Mouse (Mus musculus) kidney, embryonic 16.5 days (tissue): ENCODE results near the gene Car8. TPM values are rescaled to one million over a fixed set of nuclear protein-coding genes. Genes with fewer than 3 reads are reported as not detected.
A peak's percentile ranks its signal among the peaks of the same experiment; 100 is the strongest.
"Not testable (repeated sequence)": the region's sequence is repeated elsewhere in the genome, so short reads cannot be mapped to it uniquely, and the experiment has no call there.

ENCODE experiments used
- ATAC-seq: fragments of 200-750 bp; cut with Nextera tagmentation; 2 replicates; pipeline ENCODE4 v1.8.0; 2017; ENCODE audit warnings: moderate TSS enrichment; ENCODE audit not compliant: low FRiP score, low TSS enrichment
- H3K27ac ChIP-seq: fragments of 300-500 bp; sonication (generic); 2 replicates; pipeline ENCODE4 v1.5.1; 2014; ENCODE audit warnings: low read length
- H3K27me3 ChIP-seq: fragments of 300-500 bp; sonication (generic); 2 replicates; pipeline ENCODE4 v1.6.1; 2014; ENCODE audit warnings: low read length, control low read depth, mixed read lengths; ENCODE audit not compliant: insufficient read depth
- H3K36me3 ChIP-seq: fragments of 300-500 bp; sonication (generic); 2 replicates; pipeline ENCODE4 v1.6.1; 2014; ENCODE audit warnings: low read length, control low read depth, mixed read lengths; ENCODE audit not compliant: insufficient read depth
- H3K4me1 ChIP-seq: fragments of 300-500 bp; sonication (generic); 2 replicates; pipeline ENCODE4 v1.6.1; 2014; ENCODE audit warnings: low read length, control low read depth, mixed read lengths; ENCODE audit not compliant: insufficient read depth
- H3K4me2 ChIP-seq: fragments of 300-500 bp; sonication (generic); replicated peaks from 2 replicates; pipeline ENCODE4 v1.6.1; 2014; ENCODE audit warnings: low read depth, low read length
- H3K4me3 ChIP-seq: fragments of 300-500 bp; sonication (generic); 2 replicates; pipeline ENCODE4 v1.5.1; 2014; ENCODE audit warnings: mild to moderate bottlenecking, low read length
- H3K9ac ChIP-seq: fragments of 300-500 bp; sonication (generic); replicated peaks from 2 replicates; pipeline ENCODE4 v1.6.1; 2014; ENCODE audit warnings: low read length
- H3K9me3 ChIP-seq: fragments of 300-500 bp; sonication (generic); 2 replicates; pipeline ENCODE4 v1.6.1; 2016; ENCODE audit warnings: low read length, control low read depth
- WGBS: fragments of 180-500 bp; shearing (Covaris S2); extraction: QIAGEN DNeasy Blood & Tissue Kit; methylation state at CpG from one replicate; pipeline ENCODE4 v1.1.7; 2014; 5-methylcytosine and 5-hydroxymethylcytosine counted together
- polyA plus RNA-seq: library from polyadenylated mRNA; unstranded; fragments of >200 nt; fragmentation: Nextera tagmentation; extraction: Ambion mirVana; gene quantifications from 2 replicates; pipeline ENCODE4 v1.2.1, GENCODE M21; 2015

Car8 gene
- polyA plus RNA-seq, 1 experiment from 2014 or later, result 13.3 TPM

GRCm38 (mm10) chr4:8154589-8155198 is 84.1 kb downstream of the Car8 start:
- no peak overlapping the region for H3K9ac ChIP-seq
- no peak overlapping the region for H3K4me3 ChIP-seq
- H3K27ac ChIP-seq, result no peak overlapping the region
- H3K4me1 ChIP-seq, result no peaks in the 10 kb centered on the region
- H3K4me2 ChIP-seq, result no peak overlapping the region
- H3K9me3 ChIP-seq, result no peaks in the 10 kb centered on the region
- no peaks in the 10 kb centered on the region for H3K27me3 ChIP-seq
- peak; percentile 90 for ATAC-seq
- H3K36me3 ChIP-seq, result no peaks in the 10 kb centered on the region
- WGBS, result 72% methylated on average over 6 of the region's 6 CpGs

DNA sequence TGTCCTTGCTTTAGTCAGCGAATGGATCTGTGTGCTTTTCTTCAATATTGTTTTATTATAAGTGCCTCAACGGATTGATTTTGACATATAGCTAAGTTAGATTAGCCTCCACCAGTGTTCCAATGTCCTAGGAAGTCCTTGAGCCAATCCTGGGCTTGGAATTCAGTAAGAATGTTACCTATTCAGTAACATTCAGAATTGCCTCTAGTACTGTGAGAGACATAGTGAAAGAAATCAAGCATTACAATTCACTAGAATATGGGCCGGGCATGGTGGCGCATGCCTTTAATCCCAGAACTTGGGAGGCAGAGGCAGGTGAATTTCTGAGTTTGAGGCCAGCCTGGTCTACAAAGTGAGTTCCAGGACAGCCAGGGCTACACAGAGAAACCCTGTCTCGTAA is 84.9 kb downstream of the Car8 start:
- H3K4me2 ChIP-seq, H3K4me1 ChIP-seq, H3K9ac ChIP-seq, H3K36me3 ChIP-seq, H3K9me3 ChIP-seq, H3K27ac ChIP-seq, ATAC-seq, H3K27me3 ChIP-seq, H3K4me3 ChIP-seq: not testable (repeated sequence)
- WGBS, result 89% methylated on average over 5 of the region's 5 CpGs

DNA sequence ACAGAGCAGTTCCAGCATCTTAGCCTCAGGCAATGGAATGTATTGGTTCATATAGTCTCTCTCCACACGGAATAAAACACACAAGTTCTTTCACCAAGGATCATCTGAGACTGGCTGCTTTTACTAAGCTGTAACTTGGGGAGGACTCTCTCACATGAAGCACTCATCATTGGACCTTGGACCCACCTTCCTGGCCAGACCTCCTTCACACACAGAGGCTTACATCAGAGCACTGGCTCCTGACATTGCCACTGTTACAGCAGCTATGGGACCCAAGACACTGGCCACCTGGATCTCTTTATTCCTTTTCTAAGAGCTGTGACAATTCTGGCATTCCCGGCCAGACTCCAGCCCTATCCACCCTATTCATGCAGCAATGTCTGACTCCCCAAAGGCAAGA is 101.4 kb downstream of the Car8 start:
- 81% methylated on average over 2 of the region's 2 CpGs for WGBS
- no peaks in the 10 kb centered on the region for H3K27me3 ChIP-seq
- no peak overlapping the region for H3K4me2 ChIP-seq
- no peaks in the 10 kb centered on the region for H3K4me1 ChIP-seq
- no peak for ATAC-seq
- no peak overlapping the region for H3K27ac ChIP-seq
- no peak overlapping the region for H3K4me3 ChIP-seq
- H3K36me3 ChIP-seq, result no peaks in the 10 kb centered on the region
- H3K9me3 ChIP-seq, result no peaks in the 10 kb centered on the region
- no peak overlapping the region for H3K9ac ChIP-seq

GRCm38 (mm10) chr4:8132024-8132423 is 106.8 kb downstream of the Car8 start:
- no peaks in the 10 kb centered on the region for H3K9me3 ChIP-seq
- H3K9ac ChIP-seq, result no peak overlapping the region
- ATAC-seq, result no peak
- H3K27ac ChIP-seq, result no peak overlapping the region
- H3K4me3 ChIP-seq, result no peak overlapping the region
- no peaks in the 10 kb centered on the region for H3K36me3 ChIP-seq
- no peak overlapping the region for H3K4me2 ChIP-seq
- no peaks in the 10 kb centered on the region for H3K4me1 ChIP-seq
- no peaks in the 10 kb centered on the region for H3K27me3 ChIP-seq
- 98% methylated on average over 2 of the region's 2 CpGs for WGBS

DNA sequence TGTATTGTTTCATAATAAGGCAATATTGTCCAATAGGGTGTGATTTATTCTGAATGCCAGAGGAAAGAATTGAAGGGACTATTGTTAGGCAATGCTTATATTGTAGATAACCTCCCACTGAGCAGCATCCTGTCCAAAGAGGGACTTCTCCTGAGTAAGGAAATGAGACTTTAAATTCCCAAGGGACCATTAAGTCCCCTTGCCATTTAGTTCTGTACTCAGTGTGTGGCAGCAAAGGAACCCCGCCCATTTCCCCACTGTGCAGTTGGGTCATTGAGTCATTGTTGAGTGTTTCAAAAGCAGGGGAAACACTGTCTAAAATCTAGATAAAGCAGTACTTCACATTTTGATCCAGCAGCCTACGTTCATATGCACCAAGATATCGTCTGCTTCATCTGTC is 125.3 kb downstream of the Car8 start:
- Histone ChIP-seq H3K4me3 (no peak overlapping the region), H3K9ac (no peak overlapping the region), H3K4me2 (no peak overlapping the region), H3K4me1 (no peaks in the 10 kb centered on the region), H3K27ac (no peak overlapping the region), H3K9me3 (no peaks in the 10 kb centered on the region), H3K36me3 (no peaks in the 10 kb centered on the region), H3K27me3 (no peaks in the 10 kb centered on the region)
- WGBS, result 78% methylated on average over 3 of the region's 3 CpGs
- ATAC-seq, result no peak

- no peak overlapping the region for H3K27ac ChIP-seq
- no peaks in the 10 kb centered on the region for H3K36me3 ChIP-seq
- no peaks in the 10 kb centered on the region for H3K27me3 ChIP-seq
- no peaks in the 10 kb centered on the region for H3K9me3 ChIP-seq
- ATAC-seq, result no peak
- H3K4me2 ChIP-seq, result no peak overlapping the region
- 87% methylated on average over 3 of the region's 3 CpGs for WGBS
- H3K4me1 ChIP-seq, result no peaks in the 10 kb centered on the region
- no peak overlapping the region for H3K4me3 ChIP-seq
- no peak overlapping the region for H3K9ac ChIP-seq
These were observed 127.0 kb downstream of the Car8 start for GRCm38 (mm10) chr4:8111891-8112290.

DNA sequence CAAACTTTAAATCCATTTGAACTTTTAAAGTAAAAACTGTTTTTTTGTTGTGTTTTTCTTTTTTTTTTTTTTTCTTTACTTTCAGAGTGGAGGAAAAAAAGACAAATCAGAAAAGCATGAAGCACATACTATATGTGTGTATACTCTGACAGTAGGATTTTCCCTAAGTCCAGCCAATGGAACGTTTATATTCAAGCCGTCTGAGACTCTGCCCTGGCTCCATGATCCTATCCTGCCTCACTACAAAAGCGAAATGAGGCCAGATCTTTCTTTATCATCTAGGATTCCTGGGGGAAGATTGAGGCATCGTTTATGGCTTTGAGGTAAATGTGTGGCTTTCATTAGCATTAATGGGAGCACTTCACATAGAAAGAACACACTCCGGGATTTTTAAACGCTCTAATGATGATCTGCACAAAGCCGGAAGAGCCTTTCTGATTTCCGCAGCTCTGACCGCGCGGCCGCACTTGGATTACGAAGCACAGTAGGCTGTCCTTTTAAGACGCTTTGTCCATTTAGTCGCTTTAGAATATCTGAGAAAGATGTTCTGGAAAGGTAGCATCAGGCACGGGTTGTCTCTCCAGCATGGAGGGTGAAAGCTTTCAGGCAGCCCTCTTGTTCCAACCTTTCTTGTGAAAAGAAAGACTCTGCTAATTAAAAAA is 128.8 kb downstream of the Car8 start:
- H3K9ac ChIP-seq, result no peak overlapping the region
- no peaks in the 10 kb centered on the region for H3K9me3 ChIP-seq
- H3K4me1 ChIP-seq, result no peaks in the 10 kb centered on the region
- 92% methylated on average over 16 of the region's 16 CpGs for WGBS
- H3K4me3 ChIP-seq, result no peak overlapping the region
- H3K27ac ChIP-seq, result no peak overlapping the region
- H3K4me2 ChIP-seq, result no peak overlapping the region
- no peaks in the 10 kb centered on the region for H3K36me3 ChIP-seq
- ATAC-seq, result no peak
- no peaks in the 10 kb centered on the region for H3K27me3 ChIP-seq

- H3K36me3 ChIP-seq, result no peaks in the 10 kb centered on the region
- no peak for ATAC-seq
- H3K27ac ChIP-seq, result no peak overlapping the region
- H3K9me3 ChIP-seq, result no peaks in the 10 kb centered on the region
- H3K4me3 ChIP-seq, result no peak overlapping the region
- WGBS, result 77% methylated on average over 3 of the region's 3 CpGs
- no peaks in the 10 kb centered on the region for H3K4me1 ChIP-seq
- no peaks in the 10 kb centered on the region for H3K27me3 ChIP-seq
- H3K4me2 ChIP-seq, result no peak overlapping the region
- H3K9ac ChIP-seq, result no peak overlapping the region
These were observed 137.4 kb downstream of the Car8 start for GRCm38 (mm10) chr4:8101466-8101865.

- H3K27ac ChIP-seq, result no peak overlapping the region
- no peaks in the 10 kb centered on the region for H3K27me3 ChIP-seq
- H3K4me2 ChIP-seq, result no peak overlapping the region
- H3K4me3 ChIP-seq, result no peak overlapping the region
- ATAC-seq, result no peak
- H3K9ac ChIP-seq, result no peak overlapping the region
- H3K36me3 ChIP-seq, result no peaks in the 10 kb centered on the region
- H3K4me1 ChIP-seq, result no peaks in the 10 kb centered on the region
- H3K9me3 ChIP-seq, result no peaks in the 10 kb centered on the region
- 26% methylated on average over 4 of the region's 4 CpGs for WGBS
These were observed 140.8 kb downstream of the Car8 start for GRCm38 (mm10) chr4:8098084-8098483.

DNA sequence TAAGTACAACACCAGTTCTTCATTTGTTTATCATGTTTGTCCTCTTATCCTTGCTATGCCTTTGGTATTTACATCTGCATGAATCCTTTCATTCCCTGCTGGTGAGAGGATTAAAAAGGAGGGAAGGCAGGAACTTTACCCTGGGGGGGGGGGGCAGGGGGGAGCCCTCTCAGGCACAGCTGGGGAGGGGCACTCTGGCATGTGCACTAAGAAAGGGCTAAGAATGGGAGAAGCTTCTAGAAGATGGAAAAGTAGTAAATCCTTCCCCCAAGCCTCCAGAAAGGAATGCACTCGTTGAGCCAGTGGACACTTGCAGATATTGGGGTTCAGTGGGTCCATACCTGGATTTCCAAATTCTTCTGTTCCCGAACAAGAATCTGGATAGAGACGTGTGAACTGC is 141.2 kb downstream of the Car8 start:
- ATAC-seq, result no peak
- Histone ChIP-seq H3K27ac (no peak overlapping the region), H3K4me3 (no peak overlapping the region), H3K4me1 (no peaks in the 10 kb centered on the region), H3K27me3 (no peaks in the 10 kb centered on the region), H3K4me2 (no peak overlapping the region), H3K9me3 (no peaks in the 10 kb centered on the region), H3K9ac (no peak overlapping the region), H3K36me3 (no peaks in the 10 kb centered on the region)
- 26% methylated on average over 3 of the region's 3 CpGs for WGBS
